Mouse (Mus musculus): ENCODE data around the gene 1600002K03Rik.

- no peak for TF ChIP-seq CTCF (IDR thresholded peaks at IDR 0.05; ENCODE audit: low read depth, low read length)
- no peak for TF ChIP-seq GATA1 (IDR thresholded peaks at IDR 0.05; ENCODE audit: borderline replicate concordance, low read length)
- no peak for TF ChIP-seq TAL1 (conservative IDR thresholded peaks at IDR 0.05; ENCODE audit: low read depth, low read length)
- TF ChIP-seq GATA2 (IDR thresholded peaks at IDR 0.05; ENCODE audit: borderline replicate concordance, low read depth, low read length): no peak
- no peak for TF ChIP-seq POLR2AphosphoS5 (IDR thresholded peaks at IDR 0.05; ENCODE audit: insufficient replicate concordance, low read depth, low read length)
Measured at GRCm38 (mm10) chr10:80190491-80191051, 17.8 kb downstream of the 1600002K03Rik start.

Data from G1E (cell line).